Mouse (Mus musculus): ENCODE measurements around the gene Wnt5b.

DNA sequence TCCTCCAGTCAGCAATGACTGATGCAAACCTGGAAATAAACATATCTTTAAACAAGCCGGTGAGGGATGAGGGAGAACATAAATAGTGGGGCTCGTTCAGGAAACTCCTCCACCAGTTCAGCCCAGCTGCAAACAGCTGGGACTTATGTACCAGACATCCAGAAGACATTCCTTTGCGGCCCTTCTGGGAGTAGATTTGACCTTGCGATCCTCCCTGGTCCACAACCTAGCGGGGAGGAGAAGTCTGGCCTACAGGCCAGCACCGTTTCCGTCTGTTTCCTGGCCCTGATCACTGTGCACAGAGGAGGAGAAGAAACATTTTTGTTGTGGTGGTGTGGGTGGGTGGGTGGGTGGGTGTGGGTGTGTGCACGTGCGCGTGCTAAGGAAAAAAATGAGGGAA is 18.4 kb upstream of the Wnt5b start:
- TF ChIP-seq GATA1 (IDR thresholded peaks at IDR 0.05; ENCODE audit: borderline replicate concordance, low read length) (no peak), FLI1 (IDR thresholded peaks at IDR 0.05; ENCODE audit: low read length) (no peak)
